Mouse (Mus musculus) cortical plate, adult 2 months (tissue): Measurements from ENCODE around the gene Gng13.

Experiments
- CTCF ChIP-seq: fragments of 200-500 bp; IDR thresholded peaks from 2 replicates; pipeline ENCODE4 v1.5.1; 2011; ENCODE audit warnings: mild to moderate bottlenecking, control low read depth, low read length; ENCODE audit not compliant: insufficient read depth; ENCODE audit errors: extremely low read depth
- POLR2A ChIP-seq: fragments of 200-500 bp; IDR thresholded peaks from 2 replicates; pipeline ENCODE4 v1.6.1; 2011; ENCODE audit warnings: mild to moderate bottlenecking, low read length, control low read depth; ENCODE audit not compliant: insufficient read depth; ENCODE audit errors: extremely low read depth

DNA sequence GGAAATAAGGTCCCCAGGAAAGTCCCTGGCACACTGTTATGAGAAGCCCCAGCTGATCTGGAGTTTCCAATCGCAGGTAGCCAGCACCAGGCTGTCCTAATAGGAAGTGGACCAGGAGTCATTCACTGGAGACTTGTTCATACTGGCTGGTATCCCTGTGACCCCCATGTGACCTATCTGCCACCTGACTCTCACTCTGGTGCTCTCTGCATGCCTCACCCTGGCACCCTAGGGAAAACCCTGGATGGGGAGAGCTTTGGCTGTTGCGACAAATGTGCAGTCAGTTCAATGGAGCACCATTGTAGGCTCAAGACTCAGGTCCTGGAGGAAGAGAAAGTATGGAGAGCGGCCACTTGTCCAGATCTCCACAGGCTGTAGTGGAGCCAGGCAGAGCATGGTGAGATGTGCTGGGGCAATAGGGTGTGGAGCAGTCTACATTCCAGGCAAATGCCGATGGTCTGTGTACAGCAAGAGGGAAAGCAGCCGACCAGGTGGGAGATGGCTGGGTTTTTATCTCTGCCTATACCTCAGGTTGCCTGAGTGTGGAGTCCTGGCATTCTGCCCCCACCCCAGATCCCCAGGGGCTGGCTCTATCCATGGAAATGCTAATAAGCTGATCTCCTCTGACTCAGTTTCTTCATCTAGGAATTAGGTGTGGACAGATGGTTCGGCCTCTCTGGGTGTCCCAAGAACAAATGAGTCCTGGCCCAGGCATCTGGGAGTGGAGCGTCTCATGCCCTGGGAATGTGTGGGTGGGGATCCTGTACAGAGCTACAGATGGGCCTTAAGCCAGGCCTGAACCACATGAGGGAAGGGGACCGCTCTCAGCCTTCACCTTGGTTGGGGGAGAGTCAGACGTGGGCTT lies 39.6 kb downstream of the Gng13 start:
- no peak for TF ChIP-seq CTCF
- no peak for TF ChIP-seq POLR2A
